Mouse (Mus musculus) spleen, adult 18-20 months (tissue): ENCODE data around the gene Piwil4.

Experiments used
- DNase-seq, 2 experiments: peaks; one replicate each; pipeline ENCODE4 v3.0.0; 2022; ENCODE audit warnings: mixed read lengths in 2 of 2

Piwil4 gene

GRCm38 (mm10) chr9:14663591-14663990, 76.9 kb downstream of the Piwil4 start:
- no peak for DNase-seq

GRCm38 (mm10) chr9:14662876-14663275, 77.7 kb downstream of the Piwil4 start:
- DNase-seq = no peak

- no peak for DNase-seq
Measured at GRCm38 (mm10) chr9:14662138-14662537, 78.4 kb downstream of the Piwil4 start.

- no peak for DNase-seq
Measured at GRCm38 (mm10) chr9:14657926-14658325, 82.6 kb downstream of the Piwil4 start.

GRCm38 (mm10) chr9:14654010-14654409, 86.5 kb downstream of the Piwil4 start:
- DNase-seq = no peak

GRCm38 (mm10) chr9:14652761-14653160, 87.8 kb downstream of the Piwil4 start:
- no peak for DNase-seq

- no peak for DNase-seq
Measured at GRCm38 (mm10) chr9:14647849-14648248, 92.7 kb downstream of the Piwil4 start.

- DNase-seq = no peak
Measured at GRCm38 (mm10) chr9:14646641-14647040, 93.9 kb downstream of the Piwil4 start.
